Mouse (Mus musculus) midbrain, embryonic 13.5 days (tissue): ENCODE measurements at regions not wholly inside any gene's neighbourhood (a gene's known extent, or its start where the extent isn't known, plus 50 kb on each side); places are given as distances from the start of the nearest gene placed in this dataset.

ENCODE experiments used
- ATAC-seq: fragments of 200-750 bp; cut with Nextera tagmentation; 2 replicates; pipeline ENCODE4 v1.8.0; 2017; ENCODE audit warnings: mild to moderate bottlenecking, moderate TSS enrichment, moderate library complexity
- H3K27ac ChIP-seq: fragments of 300-500 bp; sonication (generic); 2 replicates; pipeline ENCODE4 v1.5.1; 2015; ENCODE audit warnings: inconsistent platforms, mild to moderate bottlenecking, moderate library complexity
- H3K27me3 ChIP-seq: fragments of 300-500 bp; sonication (generic); 2 replicates; pipeline ENCODE4 v1.6.1; 2015; ENCODE audit warnings: mild to moderate bottlenecking, inconsistent platforms
- H3K36me3 ChIP-seq: fragments of 300-500 bp; sonication (generic); 2 replicates; pipeline ENCODE4 v1.6.1; 2015; ENCODE audit warnings: mild to moderate bottlenecking, inconsistent platforms
- H3K4me1 ChIP-seq: fragments of 300-500 bp; sonication (generic); replicated peaks from 2 replicates; pipeline ENCODE4 v1.6.1; 2015; ENCODE audit warnings: inconsistent platforms
- H3K4me2 ChIP-seq: fragments of 300-500 bp; sonication (generic); replicated peaks from 2 replicates; pipeline ENCODE4 v1.6.1; 2015; ENCODE audit warnings: moderate library complexity, mild to moderate bottlenecking, inconsistent platforms
- H3K4me3 ChIP-seq: fragments of 300-500 bp; sonication (generic); replicated peaks from 2 replicates; pipeline ENCODE4 v1.5.1; 2015; ENCODE audit warnings: mild to moderate bottlenecking, inconsistent platforms
- H3K9ac ChIP-seq: fragments of 300-500 bp; sonication (generic); replicated peaks from 2 replicates; pipeline ENCODE4 v1.6.1; 2015; ENCODE audit warnings: mild to moderate bottlenecking, inconsistent platforms
- H3K9me3 ChIP-seq: fragments of 300-500 bp; sonication (generic); 2 replicates; pipeline ENCODE4 v1.6.1; 2016; ENCODE audit warnings: mild to moderate bottlenecking, inconsistent platforms
- WGBS: fragments of 180-500 bp; shearing (Covaris S2); methylation state at CpG from one replicate; pipeline ENCODE4 v1.1.7; 2015; 5-methylcytosine and 5-hydroxymethylcytosine counted together

DNA sequence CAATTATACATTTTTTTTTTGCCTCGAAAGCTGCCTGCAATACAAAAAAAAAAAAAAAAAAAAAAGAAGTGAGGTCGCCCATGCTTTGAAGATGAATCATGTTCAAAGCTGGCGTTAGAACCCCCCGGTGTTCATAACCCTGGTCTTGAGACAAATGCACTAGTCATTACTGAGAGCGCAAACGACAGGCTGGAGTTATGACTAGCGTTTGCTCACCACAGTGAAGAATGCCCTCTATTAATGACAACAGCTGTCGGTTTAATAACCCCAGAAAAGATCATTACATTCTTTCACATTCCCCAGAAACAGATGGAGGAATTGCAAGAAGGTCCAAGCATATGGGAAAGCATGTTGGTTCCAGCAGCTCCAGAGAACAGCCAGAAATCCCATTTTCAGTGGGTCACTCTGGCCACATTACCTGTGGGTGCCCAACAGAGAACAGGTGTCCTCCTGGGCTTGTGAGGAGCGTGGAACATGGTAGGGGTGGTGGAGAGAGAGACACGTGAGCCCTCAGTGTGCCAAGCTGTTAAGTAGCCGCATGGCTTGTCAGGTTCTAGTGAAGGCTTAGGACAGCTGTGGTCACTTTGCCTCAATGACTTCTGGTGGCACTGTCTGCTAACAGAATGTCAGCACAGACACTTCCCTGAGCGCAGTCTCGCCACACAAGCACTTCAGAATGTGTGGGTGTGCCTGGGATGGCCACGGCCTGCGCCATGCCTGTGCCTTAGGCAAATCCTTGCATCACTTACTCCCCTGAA lies 60.4 kb downstream of the Aipl1 start:
- WGBS: 85% methylated on average over 15 of the region's 15 CpGs
- no peak for ATAC-seq
- H3K4me2 ChIP-seq: no peak overlapping the region

DNA sequence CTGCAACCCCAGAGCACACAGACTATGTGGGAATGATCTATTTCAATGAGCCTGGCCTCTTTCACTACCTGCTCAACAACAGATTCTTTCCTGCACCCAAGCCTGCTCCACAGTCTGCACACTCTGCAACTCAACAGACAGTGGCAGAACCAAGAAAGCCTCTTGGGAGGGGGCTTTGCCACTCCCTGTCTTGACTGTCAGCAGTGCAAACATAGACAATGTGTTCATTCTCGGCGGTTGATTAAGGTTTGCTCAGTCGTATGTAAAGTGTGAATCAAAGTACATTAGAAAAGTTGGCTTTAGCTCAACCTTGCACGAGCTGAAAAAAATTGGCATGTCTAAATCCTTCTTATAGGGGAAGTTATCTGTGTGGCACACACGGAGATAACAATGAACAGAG lies 66.0 kb downstream of the Aipl1 start:
- no peaks in the 10 kb centered on the region for H3K27me3 ChIP-seq
- no peak overlapping the region for H3K9ac ChIP-seq
- WGBS: 82% methylated on average over 5 of the region's 5 CpGs
- no peak overlapping the region for H3K4me2 ChIP-seq
- H3K9me3 ChIP-seq: no peaks in the 10 kb centered on the region
- ATAC-seq: no peak
- no peaks in the 10 kb centered on the region for H3K4me1 ChIP-seq
- no peak overlapping the region for H3K4me3 ChIP-seq
- H3K36me3 ChIP-seq: no peaks in the 10 kb centered on the region
- no peak overlapping the region for H3K27ac ChIP-seq

More for the DNA sequence above, 60.4 kb downstream of the Aipl1 start:
- Histone ChIP-seq H3K36me3 (no peaks in the 10 kb centered on the region), H3K4me1 (no peaks in the 10 kb centered on the region), H3K4me3 (no peak overlapping the region), H3K9me3 (no peaks in the 10 kb centered on the region), H3K9ac (no peak overlapping the region), H3K27ac (no peak overlapping the region), H3K27me3 (no peaks in the 10 kb centered on the region)

DNA sequence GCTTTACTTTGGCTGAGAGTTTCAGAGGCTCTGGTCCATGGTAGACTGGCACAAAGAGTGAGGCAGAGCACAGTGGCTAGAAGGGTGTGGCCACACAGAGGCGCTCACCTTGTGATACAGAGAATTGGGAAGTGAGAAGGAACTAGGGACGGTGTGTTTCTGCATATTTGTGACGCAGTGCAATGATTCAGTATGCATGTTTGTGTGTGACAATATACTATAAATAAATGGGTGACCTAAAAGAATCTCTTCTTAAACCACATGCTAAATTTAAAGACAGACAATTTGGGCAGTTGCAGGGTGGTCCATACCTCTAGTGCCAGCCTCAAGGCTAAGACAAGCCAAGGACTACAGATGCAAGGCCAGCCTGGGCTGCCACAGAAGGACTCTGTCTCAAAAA lies 75.0 kb downstream of the Aipl1 start:
- Histone ChIP-seq H3K36me3 (no peaks in the 10 kb centered on the region), H3K4me1 (no peaks in the 10 kb centered on the region), H3K27me3 (no peaks in the 10 kb centered on the region), H3K9me3 (no peaks in the 10 kb centered on the region), H3K27ac (no peak overlapping the region), H3K9ac (no peak overlapping the region), H3K4me2 (no peak overlapping the region), H3K4me3 (no peak overlapping the region)
- no peak for ATAC-seq
- WGBS: 92% methylated on average over 3 of the region's 3 CpGs

DNA sequence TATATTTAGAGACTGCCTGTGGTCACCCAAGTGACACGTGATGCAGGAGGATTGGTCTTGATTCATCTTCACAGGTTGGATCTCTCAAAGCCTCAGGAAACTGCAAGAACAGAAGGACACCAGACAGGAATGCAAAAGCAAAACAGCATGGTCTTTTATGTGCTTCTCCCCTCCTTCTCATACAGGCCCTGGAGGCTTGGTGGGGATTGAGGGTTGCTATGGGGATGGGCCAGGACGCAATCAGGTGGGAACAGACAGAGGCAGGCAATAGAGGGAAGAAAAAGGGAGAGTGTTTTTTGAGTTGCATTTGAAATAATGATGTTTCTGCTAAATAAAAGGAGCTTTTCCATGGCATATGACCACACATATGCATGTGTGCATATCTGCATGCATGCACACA lies 84.8 kb downstream of the Aipl1 start:
- Histone ChIP-seq H3K4me1 (peaks cover 15% of the 10 kb centered on the region), H3K4me2 (no peak overlapping the region), H3K27ac (0 out of 2 replicates have a peak overlapping the region, but pooled peaks have one; percentile 4), H3K9ac (no peak overlapping the region), H3K27me3 (peaks cover 9% of the 10 kb centered on the region; the same call in 1 of the 2 replicates), H3K4me3 (no peak overlapping the region), H3K9me3 (no peaks in the 10 kb centered on the region), H3K36me3 (no peaks in the 10 kb centered on the region)
- ATAC-seq: no peak
- 42% methylated on average over 2 of the region's 2 CpGs for WGBS

DNA sequence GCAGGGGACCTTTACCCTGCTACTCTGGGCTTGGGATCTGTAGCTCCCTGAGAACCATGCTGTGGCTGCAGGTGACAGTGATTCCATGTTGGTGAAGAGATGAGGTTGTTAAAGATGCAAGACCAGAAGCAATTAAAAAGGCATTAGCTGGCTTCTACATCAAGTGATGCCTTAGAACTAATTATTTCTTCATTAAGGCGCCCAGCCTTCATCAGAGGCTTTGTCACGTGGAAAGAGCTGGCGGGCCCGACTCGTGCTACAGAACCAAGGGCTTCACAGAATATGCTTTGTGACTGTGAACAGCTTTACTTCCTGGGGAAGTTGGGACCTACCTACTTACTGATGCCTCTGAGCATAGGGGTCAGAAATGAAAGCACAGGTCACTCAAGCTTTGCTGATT lies 90.1 kb downstream of the Aipl1 start:
- no peak for ATAC-seq
- Histone ChIP-seq H3K36me3 (no peaks in the 10 kb centered on the region), H3K4me3 (no peak overlapping the region), H3K9me3 (no peaks in the 10 kb centered on the region), H3K4me2 (no peak overlapping the region), H3K27ac (no peak overlapping the region), H3K9ac (no peak overlapping the region), H3K4me1 (peaks cover 22% of the 10 kb centered on the region), H3K27me3 (peaks cover 24% of the 10 kb centered on the region)
- WGBS: 59% methylated on average over 5 of the region's 5 CpGs

DNA sequence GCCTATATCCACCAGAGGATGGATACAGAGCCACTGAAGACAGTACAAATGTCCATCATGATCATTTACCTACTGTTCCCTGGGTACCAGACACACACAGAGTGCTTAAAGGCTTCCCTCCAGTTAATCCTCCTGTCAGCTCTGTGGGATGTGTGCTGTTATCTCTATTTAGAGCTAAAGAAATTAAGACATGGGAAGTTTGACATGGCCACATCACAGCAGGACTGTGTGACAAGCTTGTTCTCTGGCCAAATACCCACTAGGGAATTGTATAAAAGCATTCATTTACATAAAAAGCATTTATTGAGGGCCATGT lies 92.3 kb downstream of the Aipl1 start:
- 0 out of 2 replicates have a peak, but pooled peaks have one; percentile 30 for ATAC-seq
- Histone ChIP-seq H3K4me3 (no peak overlapping the region), H3K4me1 (peaks cover 18% of the 10 kb centered on the region), H3K9me3 (no peaks in the 10 kb centered on the region), H3K27ac (no peak overlapping the region), H3K27me3 (peaks cover 25% of the 10 kb centered on the region), H3K36me3 (no peaks in the 10 kb centered on the region), H3K4me2 (no peak overlapping the region), H3K9ac (no peak overlapping the region)

DNA sequence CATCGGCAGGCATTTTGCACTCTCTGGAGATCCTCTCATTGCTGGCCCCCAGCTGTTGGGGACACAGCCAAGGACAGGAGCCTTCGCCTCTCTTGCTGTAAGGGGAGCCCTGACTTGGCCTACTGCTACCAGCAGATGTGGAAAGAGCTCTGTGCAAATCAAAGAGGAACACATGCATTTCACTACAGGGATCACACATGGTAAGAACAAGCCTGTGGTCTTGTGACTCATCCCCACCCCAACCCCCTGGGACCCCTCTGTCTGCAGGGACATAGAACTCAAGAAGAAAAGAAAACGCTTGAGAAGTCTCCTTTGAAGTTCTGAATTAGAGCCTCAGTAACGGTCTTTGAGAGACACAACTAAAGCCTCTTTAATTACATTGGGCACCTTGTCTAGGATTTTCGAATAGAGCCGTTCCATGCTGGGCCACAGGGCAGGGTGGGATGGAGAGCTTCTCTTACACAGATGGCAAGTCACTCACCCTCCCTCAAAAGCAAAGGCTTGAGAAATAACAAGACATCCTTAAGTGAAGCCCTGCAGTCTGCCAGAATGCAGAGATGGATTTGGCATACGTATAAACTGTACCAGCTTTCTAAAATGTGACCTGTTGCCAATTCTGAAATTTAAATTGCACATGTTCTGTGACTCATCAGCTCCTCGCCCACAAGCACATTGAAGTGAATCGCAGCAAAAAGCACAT lies 92.8 kb downstream of the Aipl1 start:
- 32% methylated on average over 9 of the region's 9 CpGs for WGBS
- no peak for ATAC-seq

DNA sequence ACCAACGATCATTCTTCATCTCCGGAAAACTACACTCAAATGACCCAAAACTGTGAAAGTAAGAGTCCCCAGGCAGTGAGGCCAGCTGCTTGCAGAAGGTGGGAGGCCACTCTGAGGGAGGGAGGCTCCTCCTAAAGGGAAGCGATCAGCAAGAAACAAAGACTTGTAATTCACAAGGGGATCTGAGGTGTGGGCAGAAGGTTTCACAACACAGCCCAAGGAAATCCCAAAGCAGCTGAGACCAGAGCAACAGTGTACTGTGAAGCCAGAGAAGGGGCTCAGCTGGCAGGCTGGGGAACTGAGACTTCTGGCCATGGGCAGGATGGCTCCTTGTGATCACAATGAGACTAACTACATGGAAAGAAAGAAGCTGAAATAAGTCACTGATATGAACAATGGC lies 93.8 kb downstream of the Aipl1 start:
- WGBS: 43% methylated on average over 3 of the region's 3 CpGs
- ATAC-seq: no peak

More for the DNA sequence above, 92.8 kb downstream of the Aipl1 start:
- H3K4me2 ChIP-seq: no peak overlapping the region
- H3K27ac ChIP-seq: no peak overlapping the region
- peaks cover 27% of the 10 kb centered on the region for H3K27me3 ChIP-seq
- peaks cover 18% of the 10 kb centered on the region for H3K4me1 ChIP-seq
- no peak overlapping the region for H3K9ac ChIP-seq
- no peak overlapping the region for H3K4me3 ChIP-seq
- H3K36me3 ChIP-seq: no peaks in the 10 kb centered on the region
- H3K9me3 ChIP-seq: no peaks in the 10 kb centered on the region

DNA sequence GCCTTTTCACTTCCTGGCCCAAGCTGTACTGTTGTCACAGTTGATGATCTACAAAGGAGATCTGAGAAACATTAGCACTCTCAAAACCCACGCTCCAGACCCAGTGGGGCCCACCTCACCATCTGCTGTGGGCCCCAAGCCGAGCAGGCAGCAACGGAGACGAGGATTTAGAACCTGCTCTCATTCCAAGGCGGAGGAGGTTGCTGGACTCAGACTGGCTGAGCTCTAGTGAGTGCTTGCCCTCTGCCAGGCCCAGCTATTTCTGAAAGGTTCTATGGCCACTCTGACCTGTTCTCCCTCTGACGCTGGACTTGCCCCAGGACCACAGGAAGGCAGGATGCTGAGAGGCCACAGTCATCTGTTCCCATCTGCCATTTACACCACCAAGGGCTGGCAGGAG lies 98.2 kb downstream of the Aipl1 start:
- 80% methylated on average over 6 of the region's 6 CpGs for WGBS
- no peak overlapping the region for H3K27ac ChIP-seq
- H3K4me3 ChIP-seq: no peak overlapping the region
- H3K9ac ChIP-seq: no peak overlapping the region
- H3K36me3 ChIP-seq: no peaks in the 10 kb centered on the region
- ATAC-seq: no peak
- H3K4me1 ChIP-seq: peaks cover 5% of the 10 kb centered on the region
- H3K9me3 ChIP-seq: no peaks in the 10 kb centered on the region
- H3K27me3 ChIP-seq: peaks cover 3% of the 10 kb centered on the region; the same call in 1 of the 2 replicates
- H3K4me2 ChIP-seq: no peak overlapping the region

More for the DNA sequence above, 93.8 kb downstream of the Aipl1 start:
- Histone ChIP-seq H3K27me3 (peaks cover 27% of the 10 kb centered on the region), H3K9ac (no peak overlapping the region), H3K9me3 (no peaks in the 10 kb centered on the region), H3K4me2 (no peak overlapping the region), H3K27ac (no peak overlapping the region), H3K4me1 (peaks cover 18% of the 10 kb centered on the region), H3K36me3 (no peaks in the 10 kb centered on the region), H3K4me3 (no peak overlapping the region)

DNA sequence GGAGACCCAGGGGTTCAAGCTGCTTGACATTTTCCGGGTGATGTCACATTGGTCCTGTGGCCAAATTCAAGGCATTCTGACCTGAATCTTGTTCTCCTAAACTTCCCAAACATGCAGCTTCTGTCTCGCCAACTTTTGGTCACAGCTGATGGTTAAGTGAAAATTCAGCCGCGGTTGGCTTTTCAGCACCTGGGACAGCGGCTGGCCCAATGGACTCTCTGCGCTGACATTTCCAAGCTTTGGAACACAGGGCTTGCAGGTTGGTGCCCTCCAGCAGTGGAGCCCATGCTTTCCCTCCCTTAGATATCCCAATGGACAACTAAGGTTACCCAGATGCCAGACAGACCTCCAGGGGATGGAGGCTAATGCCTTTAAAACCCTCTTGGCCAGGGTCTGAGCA lies 100.2 kb downstream of the Aipl1 start:
- Histone ChIP-seq H3K36me3 (no peaks in the 10 kb centered on the region), H3K4me2 (no peak overlapping the region), H3K9me3 (no peaks in the 10 kb centered on the region), H3K4me3 (no peak overlapping the region), H3K4me1 (no peaks in the 10 kb centered on the region), H3K27me3 (peaks cover 3% of the 10 kb centered on the region; the same call in 1 of the 2 replicates), H3K27ac (no peak overlapping the region), H3K9ac (no peak overlapping the region)
- ATAC-seq: no peak
- WGBS: 28% methylated on average over 6 of the region's 6 CpGs

DNA sequence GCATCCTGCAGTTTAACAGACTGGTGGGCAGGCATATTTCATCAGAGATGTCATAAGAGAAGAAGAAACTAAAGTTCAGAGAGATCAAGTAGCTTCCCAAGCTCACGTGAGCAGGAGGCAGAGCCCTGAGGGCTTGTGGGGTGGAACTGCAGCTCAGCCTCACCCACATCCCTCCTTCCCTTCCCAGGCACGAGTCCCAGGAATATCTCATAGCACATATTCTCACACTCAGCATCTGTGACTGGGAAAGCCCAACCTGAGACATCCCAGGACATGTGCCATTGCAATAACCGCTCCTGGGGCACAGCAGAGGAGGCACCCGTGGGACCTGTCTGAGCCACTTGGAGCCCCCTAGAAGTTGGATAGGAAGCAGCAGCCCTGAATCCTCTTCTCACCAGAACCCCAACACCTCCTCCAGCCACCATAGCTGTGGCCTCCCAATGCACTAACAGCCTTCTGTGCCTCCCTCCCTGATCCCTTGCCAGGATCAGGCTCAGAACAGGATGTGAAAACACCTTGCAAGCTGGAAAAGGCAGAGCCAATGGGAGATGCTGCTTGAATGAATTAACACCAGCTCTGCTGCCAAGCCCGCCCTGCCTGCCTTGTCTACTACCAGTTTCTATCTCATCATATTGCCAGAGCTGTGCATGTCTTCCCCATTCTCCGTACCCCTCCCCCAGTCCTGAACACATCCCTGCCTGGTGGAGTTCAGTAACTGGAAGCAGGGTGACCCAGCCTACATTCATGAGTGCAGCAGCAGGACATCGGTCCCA lies 107.4 kb downstream of the Aipl1 start:
- H3K36me3 ChIP-seq: no peaks in the 10 kb centered on the region
- no peak overlapping the region for H3K4me2 ChIP-seq
- no peak overlapping the region for H3K27ac ChIP-seq
- no peak overlapping the region for H3K9ac ChIP-seq
- 78% methylated on average over 7 of the region's 7 CpGs for WGBS
- H3K9me3 ChIP-seq: no peaks in the 10 kb centered on the region
- H3K4me1 ChIP-seq: no peaks in the 10 kb centered on the region
- no peak overlapping the region for H3K4me3 ChIP-seq
- H3K27me3 ChIP-seq: no peaks in the 10 kb centered on the region
- no peak for ATAC-seq

DNA sequence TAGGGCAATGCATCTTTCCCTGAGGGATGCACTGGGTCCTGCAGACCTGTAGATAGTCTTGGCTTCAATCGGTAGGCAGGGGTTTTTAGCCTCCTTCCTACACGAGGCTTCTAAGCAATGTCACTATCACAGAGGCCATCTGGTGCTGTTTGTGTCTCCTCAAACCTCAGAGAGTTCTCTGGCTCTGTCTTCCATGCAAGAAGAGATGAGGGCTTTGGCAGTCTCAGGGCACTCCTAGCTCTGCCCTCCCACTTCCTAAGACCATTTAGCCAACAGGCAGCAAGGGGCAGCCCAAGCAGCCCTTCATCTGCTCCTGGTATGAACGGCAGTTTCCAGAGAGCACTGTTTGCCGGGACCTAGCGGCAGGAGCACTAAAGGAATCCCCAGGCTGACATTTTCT lies 122.6 kb downstream of the Aipl1 start:
- ATAC-seq: no peak
- WGBS: 68% methylated on average over 5 of the region's 5 CpGs
- no peak overlapping the region for H3K4me2 ChIP-seq
- H3K4me3 ChIP-seq: no peak overlapping the region
- H3K9ac ChIP-seq: no peak overlapping the region
- H3K27me3 ChIP-seq: no peaks in the 10 kb centered on the region
- no peaks in the 10 kb centered on the region for H3K4me1 ChIP-seq
- H3K27ac ChIP-seq: no peak overlapping the region
- no peaks in the 10 kb centered on the region for H3K36me3 ChIP-seq
- H3K9me3 ChIP-seq: no peaks in the 10 kb centered on the region
